Mouse (Mus musculus) bone marrow macrophage, adult 2 months (primary cell): ENCODE measurements around the gene Zfp821. TPM values are rescaled to one million over a fixed set of nuclear protein-coding genes. Genes with fewer than 3 reads are reported as not detected.
A peak's percentile ranks its signal among the peaks of the same experiment; 100 is the strongest.
"Not testable (repeated sequence)": the region's sequence is repeated elsewhere in the genome, so short reads cannot be mapped to it uniquely, and the experiment has no call there.

Experiments used
- H3K27ac ChIP-seq: 2 replicates; pipeline ENCODE4 v1.5.1; 2012; ENCODE audit warnings: low read depth, low read length; ENCODE audit not compliant: insufficient read depth
- H3K4me1 ChIP-seq: 2 replicates; pipeline ENCODE4 v1.6.1; 2012; ENCODE audit warnings: low read length; ENCODE audit not compliant: control insufficient read depth, insufficient read depth
- H3K4me3 ChIP-seq: 2 replicates; pipeline ENCODE4 v1.5.1; 2012; ENCODE audit warnings: mild to moderate bottlenecking, low read length, moderate library complexity; ENCODE audit not compliant: insufficient read depth
- CTCF ChIP-seq: IDR thresholded peaks from 2 replicates; pipeline ENCODE4 v1.5.1; 2012; ENCODE audit warnings: low read depth, mild to moderate bottlenecking, low read length, moderate library complexity
- POLR2A ChIP-seq: IDR thresholded peaks from 2 replicates; pipeline ENCODE4 v1.6.1; 2012; ENCODE audit warnings: mild to moderate bottlenecking, low read depth, low read length, borderline replicate concordance
- polyA plus RNA-seq: library from polyadenylated mRNA; stranded (reverse); fragments of >200 nt; gene quantifications from 2 replicates; pipeline ENCODE4 v1.2.4, GENCODE M21; 2012; ENCODE audit not compliant: missing spikeins, insufficient read depth, insufficient read length

Zfp821 gene
- polyA plus RNA-seq, 1 experiment = 7.7 TPM

GRCm38 (mm10) chr8:109751731-109752485, 46.6 kb downstream of the Zfp821 start:
- Histone ChIP-seq H3K27ac (no peak overlapping the region), H3K4me3 (no peak overlapping the region), H3K4me1 (peaks cover 22% of the 10 kb centered on the region)
- TF ChIP-seq CTCF (no peak), POLR2A (no peak)

- TF ChIP-seq CTCF = no peak
- no peak for TF ChIP-seq POLR2A
- H3K27ac ChIP-seq = no peak overlapping the region
- peaks cover 22% of the 10 kb centered on the region for H3K4me1 ChIP-seq
- no peak overlapping the region for H3K4me3 ChIP-seq
Observed at GRCm38 (mm10) chr8:109754696-109755095, 49.4 kb downstream of the Zfp821 start.

GRCm38 (mm10) chr8:109755554-109755953, 50.2 kb downstream of the Zfp821 start:
- H3K4me3 ChIP-seq, H3K27ac ChIP-seq: not testable (repeated sequence)
- peaks cover 26% of the 10 kb centered on the region for H3K4me1 ChIP-seq

GRCm38 (mm10) chr8:109756849-109757248, 51.5 kb downstream of the Zfp821 start:
- H3K4me3 ChIP-seq = no peak overlapping the region

GRCm38 (mm10) chr8:109759426-109759825, 54.1 kb downstream of the Zfp821 start:
- H3K4me1 ChIP-seq = peaks cover 21% of the 10 kb centered on the region
- TF ChIP-seq CTCF (no peak), POLR2A (no peak)

More at GRCm38 (mm10) chr8:109756849-109757248, 51.5 kb downstream of the Zfp821 start:
- TF ChIP-seq CTCF (no peak), POLR2A (no peak)
- Histone ChIP-seq H3K27ac (no peak overlapping the region), H3K4me1 (peaks cover 21% of the 10 kb centered on the region)

GRCm38 (mm10) chr8:109760221-109760620, 54.9 kb downstream of the Zfp821 start:
- Histone ChIP-seq H3K4me3 (no peak overlapping the region), H3K4me1 (peaks cover 21% of the 10 kb centered on the region), H3K27ac (peak overlapping the region; percentile 32)
- no peak for TF ChIP-seq CTCF
- TF ChIP-seq POLR2A = no peak

More at GRCm38 (mm10) chr8:109759426-109759825, 54.1 kb downstream of the Zfp821 start:
- Histone ChIP-seq H3K27ac (peak overlapping the region; percentile 32; the same call in 1 of the 2 replicates), H3K4me3 (no peak overlapping the region)

- no peak overlapping the region for H3K4me3 ChIP-seq
- no peak for TF ChIP-seq POLR2A
- no peak for TF ChIP-seq CTCF
- H3K4me1 ChIP-seq = peaks cover 15% of the 10 kb centered on the region
- no peak overlapping the region for H3K27ac ChIP-seq
Observed at GRCm38 (mm10) chr8:109764031-109764430, 58.7 kb downstream of the Zfp821 start.

- TF ChIP-seq CTCF (no peak), POLR2A (no peak)
- Histone ChIP-seq H3K4me3 (no peak overlapping the region), H3K27ac (no peak overlapping the region), H3K4me1 (no peaks in the 10 kb centered on the region)
Observed at GRCm38 (mm10) chr8:109766081-109766480, 60.7 kb downstream of the Zfp821 start.

GRCm38 (mm10) chr8:109773154-109773553, 67.8 kb downstream of the Zfp821 start:
- Histone ChIP-seq H3K27ac (peak overlapping the region; percentile 80), H3K4me1 (peaks cover 23% of the 10 kb centered on the region), H3K4me3 (0 out of 2 replicates have a peak overlapping the region, but pooled peaks have one; percentile 17)
- TF ChIP-seq CTCF = no peak
- no peak for TF ChIP-seq POLR2A

Other genes with a start within 250 kb of the Zfp821 start
- gene Pmfbp1, start 211.5 kb upstream of the Zfp821 start, polyA plus RNA-seq = not detected in 2 replicates
- gene Dhx38, start 139.7 kb upstream of the Zfp821 start, polyA plus RNA-seq = 29.8 and 32.9 TPM in 2 replicates
- 12.7 and 16.7 TPM in 2 replicates for gene Txnl4b, start 139.7 kb upstream of the Zfp821 start, polyA plus RNA-seq
- 0.74 TPM in 1 of 2 replicates, not detected in the other for gene Hp, start 126.4 kb upstream of the Zfp821 start, polyA plus RNA-seq
- 7.4 and 9.4 TPM in 2 replicates for gene Dhodh, start 96.9 kb upstream of the Zfp821 start, polyA plus RNA-seq
- gene Pkd1l3, start 91.0 kb upstream of the Zfp821 start, polyA plus RNA-seq = not detected in 2 replicates
- gene Ist1, start 12.3 kb upstream of the Zfp821 start, polyA plus RNA-seq = 74.0 and 80.9 TPM in 2 replicates
- gene Atxn1l, start 32.2 kb downstream of the Zfp821 start, polyA plus RNA-seq = 21.0 and 21.2 TPM in 2 replicates
- gene Ap1g1, start 73.0 kb downstream of the Zfp821 start, polyA plus RNA-seq = 80.9 and 91.2 TPM in 2 replicates
- gene Phlpp2, start 163.0 kb downstream of the Zfp821 start, polyA plus RNA-seq = 2.8 and 4.0 TPM in 2 replicates